Mouse (Mus musculus) stomach, postnatal 0 days (tissue): ENCODE data around the gene Slc25a51.

Experiments
- CTCF ChIP-seq: IDR thresholded peaks from 2 replicates; pipeline ENCODE4 v1.5.1; 2016; ENCODE audit warnings: antibody characterized with exemption, low read depth, mild to moderate bottlenecking, moderate library complexity
- EP300 ChIP-seq: optimal IDR thresholded peaks from 2 replicates; pipeline ENCODE3; 2016; ENCODE audit warnings: antibody characterized with exemption

- TF ChIP-seq CTCF (no peak), EP300 (no peak)
Measured at GRCm38 (mm10) chr4:45393658-45394057, 14.9 kb downstream of the Slc25a51 start.
